Mouse (Mus musculus) naive thymus-derived CD4-positive, alpha-beta T cell, adult 2 months (primary cell): ENCODE results near the gene Idi2.
"Not testable (repeated sequence)": the region's sequence is repeated elsewhere in the genome, so short reads cannot be mapped to it uniquely, and the experiment has no call there.

Experiments used
- DNase-seq: peaks from one replicate; pipeline ENCODE4 v3.0.0-alpha.2; 2011; ENCODE audit warnings: low read depth

Gene Idi2

GRCm38 (mm10) chr13:8952563-8952962 is at the start of gene Idi2:
TSS of gene Idi2 (plus strand) at chr13:8952863.
- DNase-seq = not testable (repeated sequence)

GRCm38 (mm10) chr13:8905986-8906385 is 46.7 kb upstream of the Idi2 start:
- not testable (repeated sequence) for DNase-seq

GRCm38 (mm10) chr13:8913890-8914289 is 38.8 kb upstream of the Idi2 start:
- DNase-seq = not testable (repeated sequence)

GRCm38 (mm10) chr13:8933499-8933898 is 19.2 kb upstream of the Idi2 start:
- DNase-seq = no peak

- not testable (repeated sequence) for DNase-seq
Observed at GRCm38 (mm10) chr13:8937611-8938140, 15.0 kb upstream of the Idi2 start.

GRCm38 (mm10) chr13:8941110-8941509 is 11.6 kb upstream of the Idi2 start:
- not testable (repeated sequence) for DNase-seq

- DNase-seq = not testable (repeated sequence)
Observed at GRCm38 (mm10) chr13:8941701-8942100, 11.0 kb upstream of the Idi2 start.

- DNase-seq = not testable (repeated sequence)
Observed at GRCm38 (mm10) chr13:8943828-8944227, 8.8 kb upstream of the Idi2 start.

- DNase-seq = not testable (repeated sequence)
Observed at GRCm38 (mm10) chr13:8948131-8948530, 4.5 kb upstream of the Idi2 start, which contains the start of gene Gm9745. TSS of gene Gm9745 (minus strand) at chr13:8948231.

GRCm38 (mm10) chr13:8955127-8955526 is 2.5 kb downstream of the Idi2 start:
- DNase-seq = not testable (repeated sequence)

GRCm38 (mm10) chr13:8956873-8957272 is 4.2 kb downstream of the Idi2 start:
- DNase-seq = not testable (repeated sequence)

GRCm38 (mm10) chr13:8959058-8959457 is 6.4 kb downstream of the Idi2 start:
- DNase-seq = not testable (repeated sequence)

GRCm38 (mm10) chr13:8959554-8959953 is 6.9 kb downstream of the Idi2 start:
- DNase-seq = not testable (repeated sequence)

GRCm38 (mm10) chr13:8961128-8961888 is 8.6 kb downstream of the Idi2 start:
- not testable (repeated sequence) for DNase-seq

GRCm38 (mm10) chr13:8962266-8962665 is 9.6 kb downstream of the Idi2 start:
- not testable (repeated sequence) for DNase-seq

- no peak for DNase-seq
Observed at GRCm38 (mm10) chr13:8965224-8965623, 12.6 kb downstream of the Idi2 start.

GRCm38 (mm10) chr13:8967742-8968141 is 15.1 kb downstream of the Idi2 start:
- no peak for DNase-seq

GRCm38 (mm10) chr13:8972369-8972768 is 19.7 kb downstream of the Idi2 start:
- no peak for DNase-seq

- DNase-seq = no peak
Observed at GRCm38 (mm10) chr13:8972972-8973371, 20.3 kb downstream of the Idi2 start.

- no peak for DNase-seq
Observed at GRCm38 (mm10) chr13:8992231-8992630, 39.6 kb downstream of the Idi2 start.

- peak; percentile 79 for DNase-seq
Observed at GRCm38 (mm10) chr13:8995159-8995989, 42.7 kb downstream of the Idi2 start.

GRCm38 (mm10) chr13:8995990-8996786 is 43.5 kb downstream of the Idi2 start, which contains the start of gene Gtpbp4:
TSS of gene Gtpbp4 (minus strand) at chr13:8996083.
- DNase-seq = peak; percentile 97
